Mouse (Mus musculus) brain, embryonic 18.5 days (tissue): Measurements from ENCODE around the gene Psmd7.

Experiments used
- DNase-seq: peaks from one replicate; pipeline ENCODE4 v3.0.0-alpha.2; 2012; ENCODE audit warnings: low read depth, low spot score

Gene Psmd7

GRCm38 (mm10) chr8:107578132-107578531 lies 10.1 kb downstream of the Psmd7 start:
- DNase-seq: no peak

GRCm38 (mm10) chr8:107577640-107578039 lies 10.6 kb downstream of the Psmd7 start:
- no peak for DNase-seq

GRCm38 (mm10) chr8:107576702-107577101 lies 11.6 kb downstream of the Psmd7 start:
- DNase-seq: peak; percentile 75

- DNase-seq: no peak
Observed at GRCm38 (mm10) chr8:107574771-107575170, 13.5 kb downstream of the Psmd7 start.

GRCm38 (mm10) chr8:107572497-107572896 lies 15.8 kb downstream of the Psmd7 start:
- no peak for DNase-seq

- no peak for DNase-seq
Observed at GRCm38 (mm10) chr8:107571486-107572135, 16.7 kb downstream of the Psmd7 start.

- no peak for DNase-seq
Observed at GRCm38 (mm10) chr8:107571046-107571445, 17.2 kb downstream of the Psmd7 start.

GRCm38 (mm10) chr8:107562164-107562563 lies 26.1 kb downstream of the Psmd7 start:
- no peak for DNase-seq

GRCm38 (mm10) chr8:107560820-107561536 lies 27.3 kb downstream of the Psmd7 start:
- DNase-seq: no peak

- DNase-seq: no peak
Observed at GRCm38 (mm10) chr8:107556511-107556936, 31.7 kb downstream of the Psmd7 start.

- no peak for DNase-seq
Observed at GRCm38 (mm10) chr8:107555231-107555630, 33.0 kb downstream of the Psmd7 start.

GRCm38 (mm10) chr8:107552234-107552633 lies 36.0 kb downstream of the Psmd7 start:
- no peak for DNase-seq

GRCm38 (mm10) chr8:107546817-107547216 lies 41.4 kb downstream of the Psmd7 start:
- DNase-seq: no peak

GRCm38 (mm10) chr8:107546154-107546553 lies 42.1 kb downstream of the Psmd7 start:
- no peak for DNase-seq

GRCm38 (mm10) chr8:107545621-107546152 lies 42.6 kb downstream of the Psmd7 start:
- no peak for DNase-seq

GRCm38 (mm10) chr8:107544651-107545174 lies 43.6 kb downstream of the Psmd7 start:
- DNase-seq: no peak

GRCm38 (mm10) chr8:107544211-107544610 lies 44.1 kb downstream of the Psmd7 start:
- no peak for DNase-seq

- DNase-seq: no peak
Observed at GRCm38 (mm10) chr8:107543714-107544113, 44.5 kb downstream of the Psmd7 start.

- no peak for DNase-seq
Observed at GRCm38 (mm10) chr8:107542151-107542550, 46.1 kb downstream of the Psmd7 start.

GRCm38 (mm10) chr8:107541369-107541768 lies 46.9 kb downstream of the Psmd7 start:
- no peak for DNase-seq

GRCm38 (mm10) chr8:107540623-107541022 lies 47.6 kb downstream of the Psmd7 start:
- no peak for DNase-seq

GRCm38 (mm10) chr8:107537472-107537871 lies 50.8 kb downstream of the Psmd7 start:
- DNase-seq: no peak
